Mouse (Mus musculus) kidney, postnatal 14 days (tissue): ENCODE data around the gene Slc27a1.
A peak's percentile ranks its signal among the peaks of the same experiment; 100 is the strongest.

ENCODE experiments used
- DNase-seq: peaks from one replicate; pipeline ENCODE4 v3.0.0; 2022; ENCODE audit warnings: mixed read lengths

Slc27a1 gene

GRCm38 (mm10) chr8:71558071-71558957 is 10.4 kb upstream of the Slc27a1 start, which contains the start of gene Tmem221:
Gene Tmem221, minus strand, starts transcription at chr8:71558871.
- DNase-seq, result no peak

- peak; percentile 86 for DNase-seq
These were observed 9.6 kb upstream of the Slc27a1 start for GRCm38 (mm10) chr8:71558958-71559690.

DNA sequence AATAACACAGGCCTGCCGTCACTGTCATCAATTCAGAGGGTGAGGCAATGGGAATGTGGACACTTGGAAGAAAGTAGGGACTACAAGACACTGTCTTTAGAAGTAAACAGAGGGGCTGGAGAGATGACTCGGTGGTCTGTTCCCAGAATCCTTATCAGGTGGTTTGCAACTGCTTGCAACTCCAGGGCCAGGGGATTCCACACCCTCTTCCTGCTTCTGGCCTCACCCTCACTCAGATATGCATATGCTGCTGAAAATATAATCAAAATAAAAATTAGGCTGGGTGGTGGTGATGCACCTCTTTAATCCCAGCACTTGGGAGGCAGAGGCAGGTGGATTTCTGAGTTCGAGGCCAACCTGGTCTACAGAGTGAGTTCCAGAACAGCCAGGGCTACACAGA is 8.6 kb upstream of the Slc27a1 start:
- DNase-seq, result no peak

- DNase-seq, result no peak
These were observed 7.9 kb upstream of the Slc27a1 start for GRCm38 (mm10) chr8:71560765-71561164.

- peak; percentile 71 for DNase-seq
These were observed 7.3 kb upstream of the Slc27a1 start for GRCm38 (mm10) chr8:71561401-71561800.

DNA sequence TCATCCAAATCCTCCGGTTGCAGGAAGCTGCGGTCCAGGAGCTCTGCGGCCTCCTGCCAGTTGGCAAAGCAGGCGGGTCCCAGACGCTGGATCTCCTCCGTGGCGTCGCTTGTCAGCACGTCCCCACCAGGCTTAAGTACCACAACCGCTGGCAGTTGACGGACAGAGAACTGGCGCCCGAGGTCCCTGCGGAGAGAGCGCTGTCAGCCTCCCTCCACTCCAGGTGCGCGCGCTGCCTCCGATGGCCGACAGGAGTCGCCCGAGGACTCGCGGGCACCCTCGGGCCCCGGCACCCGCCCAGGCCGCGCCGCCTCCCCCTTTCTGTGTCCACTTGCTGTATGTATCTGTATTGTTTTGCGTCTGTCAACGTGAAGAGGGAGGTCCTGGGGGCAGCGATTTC is 5.9 kb upstream of the Slc27a1 start:
- DNase-seq, result peak; percentile 87

GRCm38 (mm10) chr8:71563992-71564391 is 4.7 kb upstream of the Slc27a1 start:
- no peak for DNase-seq

DNA sequence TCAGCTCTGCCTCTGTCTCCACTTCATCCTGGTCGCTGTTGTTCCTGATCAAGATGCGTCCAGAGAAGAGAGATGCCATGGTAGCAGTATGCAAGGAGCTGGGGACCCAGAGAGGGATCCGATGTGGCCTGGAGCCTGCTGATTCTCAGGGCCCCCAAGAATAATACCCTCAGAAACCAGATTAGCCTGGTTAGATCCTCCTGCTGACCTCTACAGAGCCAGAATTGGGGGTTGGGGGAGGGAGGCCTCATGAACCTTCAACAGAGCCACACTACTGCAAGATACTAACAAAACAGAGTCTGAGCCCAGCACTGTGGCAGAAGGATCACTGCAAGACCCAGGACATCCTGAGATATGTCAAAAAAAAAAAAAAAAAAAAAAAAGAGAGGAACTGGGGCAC is 2.2 kb upstream of the Slc27a1 start, which contains the start of gene Nxnl1:
Gene Nxnl1, minus strand, starts transcription at position 101 of the 400 bp plus-strand sequence.
- no peak for DNase-seq

GRCm38 (mm10) chr8:71567587-71567986 is 1.1 kb upstream of the Slc27a1 start:
- no peak for DNase-seq

GRCm38 (mm10) chr8:71568941-71569340 is 259 bp downstream of the Slc27a1 start:
- DNase-seq, result no peak

- DNase-seq, result peak; percentile 96
These were observed 946 bp downstream of the Slc27a1 start for GRCm38 (mm10) chr8:71569366-71570290.

DNA sequence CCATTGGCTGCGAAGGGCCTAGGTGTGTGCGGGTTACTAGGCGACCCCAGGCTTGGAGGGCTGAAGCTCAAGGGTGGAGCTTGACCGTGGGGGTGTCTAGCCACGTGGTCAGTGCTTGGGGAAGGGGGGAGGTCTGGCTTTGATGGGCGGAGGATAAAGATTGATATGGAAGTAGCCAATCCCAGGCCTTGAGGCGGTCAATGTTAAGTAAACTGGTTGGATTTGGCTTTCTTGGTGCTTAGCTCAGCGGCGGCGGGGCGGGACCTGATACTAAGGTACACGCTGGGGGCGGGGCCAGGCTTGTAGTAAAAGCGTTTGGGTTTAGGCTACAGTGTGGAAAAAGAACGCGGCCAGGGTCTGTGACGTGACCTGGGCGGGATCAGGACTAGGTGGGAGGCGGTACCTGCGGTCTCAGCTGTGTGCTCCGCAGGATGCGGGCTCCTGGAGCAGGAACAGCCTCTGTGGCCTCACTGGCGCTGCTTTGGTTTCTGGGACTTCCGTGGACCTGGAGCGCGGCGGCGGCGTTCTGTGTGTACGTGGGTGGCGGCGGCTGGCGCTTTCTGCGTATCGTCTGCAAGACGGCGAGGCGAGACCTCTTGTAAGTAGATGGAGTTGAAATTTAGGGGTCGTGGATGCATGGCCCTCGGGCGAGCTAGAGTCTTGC is 1.7 kb downstream of the Slc27a1 start:
- DNase-seq, result peak; percentile 98

- DNase-seq, result no peak
These were observed 3.4 kb downstream of the Slc27a1 start for GRCm38 (mm10) chr8:71572077-71572476.

GRCm38 (mm10) chr8:71572847-71573633 is 4.4 kb downstream of the Slc27a1 start:
- peak; percentile 78 for DNase-seq

DNA sequence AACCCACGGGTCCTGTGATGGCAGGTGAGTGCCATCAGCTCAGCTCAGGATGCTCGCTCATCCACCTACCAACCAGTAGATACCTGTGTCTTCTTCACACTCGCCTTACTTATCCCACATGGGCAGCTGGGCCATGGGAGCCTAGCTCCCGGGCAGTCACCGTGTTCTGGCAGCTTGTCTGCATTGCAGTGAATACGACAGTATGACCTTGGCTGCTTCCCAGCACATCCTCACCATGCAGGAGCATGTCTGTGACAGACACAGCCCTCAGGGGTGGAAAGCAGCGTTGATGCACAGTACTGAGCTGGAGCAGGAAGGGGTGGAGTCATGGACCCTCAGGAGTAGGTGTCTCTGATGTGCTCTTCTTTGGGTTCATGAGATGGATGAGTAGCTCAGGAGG is 5.7 kb downstream of the Slc27a1 start:
- no peak for DNase-seq

DNA sequence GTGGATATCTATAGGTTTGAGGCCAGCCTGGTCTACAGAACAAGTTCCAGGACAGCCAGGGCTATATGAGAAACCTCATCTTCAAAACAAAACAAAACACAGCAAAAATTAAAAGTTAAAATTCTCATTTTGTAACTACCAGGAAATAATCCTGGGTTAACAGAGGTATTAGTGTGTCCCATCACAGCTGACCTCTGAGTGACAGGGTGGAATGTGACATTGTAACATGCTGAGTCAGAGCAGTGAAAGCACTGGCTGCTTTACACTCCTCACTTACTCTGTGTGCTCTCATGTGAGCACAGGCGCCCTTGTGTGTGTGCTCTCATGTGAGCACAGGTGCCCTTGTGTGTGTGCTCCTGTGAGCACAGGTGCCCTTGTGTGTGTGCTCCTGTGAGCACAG is 6.3 kb downstream of the Slc27a1 start:
- DNase-seq, result no peak

DNA sequence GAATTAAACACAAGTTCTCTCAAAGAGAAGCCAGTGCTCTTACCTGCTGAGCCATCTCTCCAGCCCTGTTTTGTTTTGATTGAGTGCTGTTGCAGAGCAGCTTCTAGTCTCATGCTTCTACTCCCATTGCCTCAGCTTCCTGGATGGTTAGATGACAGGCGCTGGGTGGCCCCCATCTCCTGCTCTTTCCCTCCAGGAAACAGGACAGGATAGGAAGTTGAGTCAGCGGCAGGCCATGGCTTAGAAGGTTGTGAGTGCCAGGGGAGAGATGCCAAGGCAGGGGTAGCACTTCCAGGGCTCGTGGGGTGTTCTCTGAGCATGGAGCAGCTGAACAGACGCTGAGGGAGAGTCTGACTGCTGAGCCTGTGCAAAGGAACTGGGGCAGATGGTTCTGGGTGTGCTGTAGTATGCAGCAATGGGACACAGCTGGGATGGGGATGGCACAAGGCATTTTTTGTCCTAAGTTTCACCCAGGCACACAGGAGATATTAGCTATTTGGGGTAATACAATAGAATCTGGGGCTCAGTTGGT is 9.2 kb downstream of the Slc27a1 start:
- DNase-seq, result no peak

DNA sequence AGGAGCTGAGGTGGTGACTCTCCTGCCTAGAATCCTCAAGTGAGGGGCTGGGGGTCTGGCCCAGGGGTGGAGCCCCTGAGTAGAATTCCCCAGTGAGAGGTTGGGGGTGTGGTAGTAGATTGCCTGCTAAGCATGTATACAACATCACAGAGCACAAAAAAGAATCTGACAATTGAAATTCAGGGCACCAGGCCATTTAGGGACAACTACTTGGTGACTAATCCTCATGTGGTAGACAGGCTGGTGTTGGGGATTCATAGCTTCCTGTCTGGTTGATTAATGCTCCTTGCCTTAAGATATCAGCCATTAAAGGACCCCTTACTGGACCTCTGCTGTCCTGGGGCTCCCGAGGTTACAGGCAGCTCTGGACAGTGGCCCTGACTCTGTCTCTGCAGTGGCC is 10.3 kb downstream of the Slc27a1 start:
- DNase-seq, result no peak

GRCm38 (mm10) chr8:71579476-71579875 is 10.8 kb downstream of the Slc27a1 start:
- DNase-seq, result no peak

DNA sequence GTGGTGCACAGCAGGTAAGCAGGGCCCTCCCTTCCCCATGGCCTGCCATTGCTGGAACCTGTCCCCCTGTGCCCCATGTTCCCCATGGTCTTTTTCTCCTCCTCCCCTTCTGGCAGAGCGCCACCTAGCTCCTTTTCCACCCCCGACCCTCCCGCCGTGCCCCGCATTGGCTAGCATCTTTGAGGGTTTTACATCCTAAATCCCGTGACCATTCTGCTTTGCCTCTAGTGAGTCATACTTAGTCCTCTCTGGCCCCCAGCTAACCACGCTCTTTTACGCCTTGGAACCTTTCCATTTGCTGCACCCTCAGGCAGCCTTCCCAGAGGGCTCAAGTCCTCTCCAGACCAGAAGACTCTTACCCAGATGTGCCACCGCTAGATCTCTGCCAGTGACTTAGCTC is 11.5 kb downstream of the Slc27a1 start:
- DNase-seq, result no peak

DNA sequence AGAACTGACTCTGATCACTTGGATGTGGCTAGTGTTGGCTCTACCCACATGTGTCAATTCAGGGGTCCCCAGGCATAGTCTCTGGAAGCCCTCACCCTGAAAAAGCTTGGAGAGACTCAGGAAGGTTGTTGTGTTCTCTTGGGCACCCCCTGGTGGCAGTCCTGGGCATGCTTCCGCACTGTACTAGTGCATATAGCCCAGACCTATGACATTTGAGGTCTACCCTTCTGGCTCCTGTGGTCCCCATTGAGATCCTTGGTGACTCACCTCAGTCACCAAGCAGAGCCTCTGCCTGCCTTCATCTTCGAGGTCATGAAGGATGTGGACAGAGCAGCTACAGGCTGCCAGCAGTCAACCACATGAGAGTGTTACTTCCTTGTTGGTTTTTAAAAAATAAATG is 18.2 kb downstream of the Slc27a1 start:
- peak; percentile 58 for DNase-seq
